Mouse (Mus musculus) embryonic facial prominence, embryonic 15.5 days (tissue): ENCODE measurements around the gene 6430571L13Rik. TPM values are rescaled to one million over a fixed set of nuclear protein-coding genes. Genes with fewer than 3 reads are reported as not detected.

Experiments used
- ATAC-seq: fragments of 200-750 bp; cut with Nextera tagmentation; 2 replicates; pipeline ENCODE4 v1.8.0; 2017; ENCODE audit warnings: low read depth, moderate TSS enrichment; ENCODE audit not compliant: insufficient number of reproducible peaks, low FRiP score, low TSS enrichment
- H3K27ac ChIP-seq: fragments of 300-500 bp; sonication (generic); replicated peaks from 2 replicates; pipeline ENCODE4 v1.5.1; 2015; ENCODE audit warnings: mild to moderate bottlenecking, inconsistent platforms
- H3K27me3 ChIP-seq: fragments of 300-500 bp; sonication (generic); 2 replicates; pipeline ENCODE4 v1.6.1; 2015; ENCODE audit warnings: inconsistent platforms
- H3K36me3 ChIP-seq: fragments of 300-500 bp; sonication (generic); 2 replicates; pipeline ENCODE4 v1.6.1; 2015; ENCODE audit warnings: mild to moderate bottlenecking, inconsistent platforms
- H3K4me1 ChIP-seq: fragments of 300-500 bp; sonication (generic); 2 replicates; pipeline ENCODE4 v1.6.1; 2015; ENCODE audit warnings: inconsistent platforms
- H3K4me2 ChIP-seq: fragments of 300-500 bp; sonication (generic); replicated peaks from 2 replicates; pipeline ENCODE4 v1.6.1; 2015; ENCODE audit warnings: mild to moderate bottlenecking, inconsistent platforms
- H3K4me3 ChIP-seq: fragments of 300-500 bp; sonication (generic); replicated peaks from 2 replicates; pipeline ENCODE4 v1.5.1; 2015; ENCODE audit warnings: mild to moderate bottlenecking, inconsistent platforms
- H3K9ac ChIP-seq: fragments of 300-500 bp; sonication (generic); 2 replicates; pipeline ENCODE4 v1.6.1; 2015; ENCODE audit warnings: inconsistent platforms
- H3K9me3 ChIP-seq: fragments of 300-500 bp; sonication (generic); replicated peaks from 2 replicates; pipeline ENCODE4 v1.6.1; 2016; ENCODE audit warnings: inconsistent platforms
- WGBS: fragments of 180-500 bp; shearing (Covaris S2); methylation state at CpG from one replicate; pipeline ENCODE4 v1.1.7; 2015; 5-methylcytosine and 5-hydroxymethylcytosine counted together
- polyA plus RNA-seq: library from polyadenylated mRNA; unstranded; fragments of >200 nt; fragmentation: Nextera tagmentation; extraction: Ambion mirVana; gene quantifications from 2 replicates; pipeline ENCODE4 v1.2.1, GENCODE M21; 2015

The 6430571L13Rik gene
- polyA plus RNA-seq: 0.91 and 0.97 TPM in 2 replicates

DNA sequence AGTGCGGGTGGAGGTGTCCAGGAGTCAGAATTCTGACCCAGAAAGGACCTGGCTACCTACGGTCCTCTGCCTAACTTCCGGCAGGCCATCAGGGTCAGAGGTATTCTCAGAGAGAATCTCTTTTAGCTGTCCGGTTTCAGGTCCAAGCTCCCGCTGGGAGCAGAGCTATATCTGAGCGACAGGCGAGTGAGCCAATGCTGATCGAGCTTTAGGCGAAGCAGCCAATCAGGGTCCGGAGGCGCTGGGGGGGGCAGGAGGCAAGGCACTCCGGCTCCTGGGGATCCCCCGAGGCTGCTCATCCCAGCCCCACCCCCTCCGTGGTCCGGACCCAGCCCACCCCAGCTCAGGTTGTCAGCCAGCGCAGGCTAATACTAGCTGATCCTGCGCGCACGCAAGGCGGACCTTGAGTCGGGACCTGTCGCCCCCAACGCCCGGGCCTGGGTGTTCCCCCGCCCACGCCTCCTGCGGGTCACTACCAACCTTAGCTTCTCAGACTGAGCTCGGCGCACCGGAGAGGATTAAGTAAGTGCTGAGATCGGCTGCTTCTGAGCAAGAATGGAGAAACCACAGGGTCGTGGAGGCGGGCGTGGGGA lies at the start of gene 6430571L13Rik:
TSS of gene 6430571L13Rik (plus strand) at position 336 of the 593 bp plus-strand sequence.
- H3K9me3 ChIP-seq: no peaks in the 10 kb centered on the region
- peak; percentile 91 for ATAC-seq
- 1% methylated on average over 34 of the region's 34 CpGs for WGBS

GRCm38 (mm10) chr9:107290897-107291296 lies 49.5 kb upstream of the 6430571L13Rik start:
- Histone ChIP-seq H3K4me1 (peaks cover 23% of the 10 kb centered on the region), H3K27me3 (0 out of 2 replicates have a peak, but pooled peaks cover 8% of the 10 kb centered on the region), H3K9me3 (no peaks in the 10 kb centered on the region), H3K27ac (no peak overlapping the region), H3K9ac (no peak overlapping the region), H3K36me3 (no peaks in the 10 kb centered on the region), H3K4me2 (no peak overlapping the region), H3K4me3 (no peak overlapping the region)
- 28% methylated on average over 10 of the region's 10 CpGs for WGBS
- 0 out of 2 replicates have a peak, but pooled peaks have one; percentile 43 for ATAC-seq

More for the DNA sequence above, at the start of gene 6430571L13Rik:
- Histone ChIP-seq H3K4me2 (peak within 1 kb of the TSS; percentile 92), H3K4me1 (peaks cover 12% of the 10 kb centered on the region), H3K9ac (peak within 1 kb of the TSS; percentile 50), H3K4me3 (peak within 1 kb of the TSS; percentile 68), H3K27me3 (peaks cover 5% of the 10 kb centered on the region; the same call in 1 of the 2 replicates), H3K36me3 (no peaks in the 10 kb centered on the region), H3K27ac (no peak within 1 kb of the TSS)

GRCm38 (mm10) chr9:107294249-107294648 lies 46.2 kb upstream of the 6430571L13Rik start:
- Histone ChIP-seq H3K27ac (no peak overlapping the region), H3K9ac (no peak overlapping the region), H3K27me3 (0 out of 2 replicates have a peak, but pooled peaks cover 8% of the 10 kb centered on the region), H3K4me1 (peaks cover 34% of the 10 kb centered on the region), H3K36me3 (no peaks in the 10 kb centered on the region), H3K9me3 (no peaks in the 10 kb centered on the region), H3K4me2 (no peak overlapping the region), H3K4me3 (no peak overlapping the region)
- 1% methylated on average over 6 of the region's 6 CpGs for WGBS
- no peak for ATAC-seq

- Histone ChIP-seq H3K36me3 (peaks cover 3% of the 10 kb centered on the region), H3K4me3 (peak overlapping the region; percentile 74; the same call in 1 of the 2 replicates), H3K27ac (peak overlapping the region; percentile 73; the same call in 1 of the 2 replicates), H3K9me3 (no peaks in the 10 kb centered on the region), H3K9ac (no peak overlapping the region), H3K4me1 (peaks cover 31% of the 10 kb centered on the region), H3K4me2 (peak overlapping the region; percentile 86; the same call in 1 of the 2 replicates), H3K27me3 (0 out of 2 replicates have a peak, but pooled peaks cover 8% of the 10 kb centered on the region)
- ATAC-seq: no peak
- WGBS: 57% methylated on average over 4 of the region's 4 CpGs
These were observed 44.8 kb upstream of the 6430571L13Rik start for GRCm38 (mm10) chr9:107295616-107296015.

- H3K4me1 ChIP-seq: peaks cover 31% of the 10 kb centered on the region
- H3K4me3 ChIP-seq: peak within 1 kb of the TSS; percentile 74
- H3K9me3 ChIP-seq: no peaks in the 10 kb centered on the region
- H3K27ac ChIP-seq: peak within 1 kb of the TSS; percentile 85
- ATAC-seq: no peak
- H3K27me3 ChIP-seq: 0 out of 2 replicates have a peak, but pooled peaks cover 8% of the 10 kb centered on the region
- peak within 1 kb of the TSS; percentile 86 for H3K4me2 ChIP-seq
- peaks cover 5% of the 10 kb centered on the region for H3K36me3 ChIP-seq
- peak within 1 kb of the TSS; percentile 74 for H3K9ac ChIP-seq
These were observed 44.6 kb upstream of the 6430571L13Rik start, which contains the start of gene Cish for GRCm38 (mm10) chr9:107296016-107296040. Gene Cish, plus strand, starts transcription at chr9:107296026.

- Histone ChIP-seq H3K4me2 (peak overlapping the region; percentile 86), H3K4me3 (peak overlapping the region; percentile 74), H3K4me1 (peaks cover 31% of the 10 kb centered on the region), H3K36me3 (peaks cover 7% of the 10 kb centered on the region), H3K27ac (peak overlapping the region; percentile 73), H3K27me3 (0 out of 2 replicates have a peak, but pooled peaks cover 8% of the 10 kb centered on the region), H3K9ac (no peak overlapping the region; the same call in 1 of the 2 replicates), H3K9me3 (no peaks in the 10 kb centered on the region)
- 1% methylated on average over 14 of the region's 14 CpGs for WGBS
- ATAC-seq: peak; percentile 41; the same call in 1 of the 2 replicates
These were observed 44.4 kb upstream of the 6430571L13Rik start for GRCm38 (mm10) chr9:107296041-107296440.

GRCm38 (mm10) chr9:107296501-107296965 lies 43.9 kb upstream of the 6430571L13Rik start:
- Histone ChIP-seq H3K36me3 (peaks cover 12% of the 10 kb centered on the region), H3K4me2 (peak overlapping the region; percentile 86), H3K4me1 (peaks cover 31% of the 10 kb centered on the region), H3K9me3 (no peaks in the 10 kb centered on the region), H3K27me3 (0 out of 2 replicates have a peak, but pooled peaks cover 6% of the 10 kb centered on the region), H3K27ac (peak overlapping the region; percentile 85), H3K4me3 (peak overlapping the region; percentile 74), H3K9ac (peak overlapping the region; percentile 74)
- under 1% methylated on average over 31 of the region's 31 CpGs for WGBS
- ATAC-seq: peak; percentile 97

DNA sequence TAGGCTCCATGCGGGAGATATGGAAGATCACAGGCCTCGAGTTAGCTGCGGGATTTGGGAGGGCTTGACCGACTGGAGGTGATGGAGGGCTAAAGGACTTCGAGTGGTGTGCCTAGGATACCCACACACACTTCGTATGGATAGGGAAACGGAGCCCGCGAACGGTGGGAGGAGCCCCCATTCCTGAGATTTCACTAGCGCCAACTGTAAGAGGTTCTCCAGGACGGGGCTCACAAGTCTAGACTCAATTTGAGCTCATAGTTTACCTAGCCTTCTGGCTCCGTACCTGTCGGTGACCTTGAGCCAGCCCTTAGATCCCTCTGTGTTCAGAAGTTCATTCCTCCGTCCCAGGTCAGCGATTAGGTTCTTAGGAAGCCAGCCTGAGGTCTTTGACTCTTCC lies 43.3 kb upstream of the 6430571L13Rik start:
- Histone ChIP-seq H3K4me2 (peak overlapping the region; percentile 86), H3K27me3 (0 out of 2 replicates have a peak, but pooled peaks cover 4% of the 10 kb centered on the region), H3K9ac (peak overlapping the region; percentile 74), H3K27ac (peak overlapping the region; percentile 85), H3K4me1 (peaks cover 31% of the 10 kb centered on the region), H3K36me3 (peaks cover 17% of the 10 kb centered on the region), H3K9me3 (no peaks in the 10 kb centered on the region), H3K4me3 (peak overlapping the region; percentile 74)
- 8% methylated on average over 16 of the region's 16 CpGs for WGBS
- ATAC-seq: no peak

- Histone ChIP-seq H3K27ac (0 out of 2 replicates have a peak overlapping the region, but pooled peaks have one; percentile 85), H3K4me1 (peaks cover 31% of the 10 kb centered on the region), H3K9ac (no peak overlapping the region), H3K9me3 (no peaks in the 10 kb centered on the region), H3K4me3 (peak overlapping the region; percentile 74), H3K36me3 (peaks cover 19% of the 10 kb centered on the region), H3K27me3 (0 out of 2 replicates have a peak, but pooled peaks cover 4% of the 10 kb centered on the region), H3K4me2 (peak overlapping the region; percentile 86)
- ATAC-seq: no peak
- WGBS: 77% methylated on average over 4 of the region's 4 CpGs
These were observed 42.7 kb upstream of the 6430571L13Rik start for GRCm38 (mm10) chr9:107297658-107298057.

- Histone ChIP-seq H3K4me1 (peaks cover 31% of the 10 kb centered on the region), H3K9ac (no peak overlapping the region), H3K4me2 (peak overlapping the region; percentile 86), H3K27ac (peak overlapping the region; percentile 85), H3K27me3 (0 out of 2 replicates have a peak, but pooled peaks cover under 1% of the 10 kb centered on the region), H3K4me3 (peak overlapping the region; percentile 74), H3K36me3 (peaks cover 19% of the 10 kb centered on the region), H3K9me3 (no peaks in the 10 kb centered on the region)
- no peak for ATAC-seq
- 64% methylated on average over 8 of the region's 8 CpGs for WGBS
These were observed 42.2 kb upstream of the 6430571L13Rik start for GRCm38 (mm10) chr9:107298059-107298780.

- H3K27ac ChIP-seq: 0 out of 2 replicates have a peak overlapping the region, but pooled peaks have one; percentile 48
These were observed 41.5 kb upstream of the 6430571L13Rik start for GRCm38 (mm10) chr9:107298876-107299275.

More at GRCm38 (mm10) chr9:107298876-107299275, 41.5 kb upstream of the 6430571L13Rik start:
- peak overlapping the region; percentile 14 for H3K4me3 ChIP-seq
- peak overlapping the region; percentile 86 for H3K4me2 ChIP-seq
- peaks cover 31% of the 10 kb centered on the region for H3K4me1 ChIP-seq
- H3K27me3 ChIP-seq: no peaks in the 10 kb centered on the region
- H3K9ac ChIP-seq: no peak overlapping the region
- 66% methylated on average over 6 of the region's 6 CpGs for WGBS
- H3K36me3 ChIP-seq: peaks cover 19% of the 10 kb centered on the region
- H3K9me3 ChIP-seq: no peaks in the 10 kb centered on the region
- ATAC-seq: no peak
